Mouse (Mus musculus) midbrain, postnatal 0 days (tissue): ENCODE measurements around the gene Stk39. TPM values are rescaled to one million over a fixed set of nuclear protein-coding genes. Genes with fewer than 3 reads are reported as not detected.

ENCODE experiments used
- ATAC-seq: fragments of 200-750 bp; cut with Nextera tagmentation; 2 replicates; pipeline ENCODE4 v1.8.0; 2017; ENCODE audit warnings: moderate number of reproducible peaks, mild to moderate bottlenecking, moderate TSS enrichment, moderate library complexity; ENCODE audit not compliant: low FRiP score
- DNase-seq: peaks from one replicate; pipeline ENCODE4 v3.0.0-alpha.2; 2015; ENCODE audit warnings: low spot score
- H3K27ac ChIP-seq: fragments of 300-500 bp; sonication (generic); 2 replicates; pipeline ENCODE4 v1.5.1; 2014; ENCODE audit warnings: low read depth, mild to moderate bottlenecking, low read length, mixed read lengths
- H3K27me3 ChIP-seq: fragments of 300-500 bp; sonication (generic); 2 replicates; pipeline ENCODE4 v1.6.1; 2014; ENCODE audit warnings: low read length, control low read depth, mixed read lengths; ENCODE audit not compliant: insufficient read depth
- H3K36me3 ChIP-seq: fragments of 300-500 bp; sonication (generic); 2 replicates; pipeline ENCODE4 v1.6.1; 2014; ENCODE audit warnings: low read length, control low read depth, mixed read lengths; ENCODE audit not compliant: insufficient read depth
- H3K4me1 ChIP-seq: fragments of 300-500 bp; sonication (generic); 2 replicates; pipeline ENCODE4 v1.6.1; 2014; ENCODE audit warnings: mild to moderate bottlenecking, control low read depth, antibody characterized with exemption, low read length, mixed read lengths; ENCODE audit not compliant: insufficient read depth
- H3K4me2 ChIP-seq: fragments of 300-500 bp; sonication (generic); 2 replicates; pipeline ENCODE4 v1.6.1; 2014; ENCODE audit warnings: low read depth, mild to moderate bottlenecking, low read length, mixed read lengths; ENCODE audit not compliant: poor library complexity, severe bottlenecking
- H3K4me3 ChIP-seq: fragments of 300-500 bp; sonication (generic); 2 replicates; pipeline ENCODE4 v1.5.1; 2014; ENCODE audit warnings: low read depth, mild to moderate bottlenecking, low read length, moderate library complexity
- H3K9ac ChIP-seq: fragments of 300-500 bp; sonication (generic); replicated peaks from 2 replicates; pipeline ENCODE4 v1.6.1; 2014; ENCODE audit warnings: mild to moderate bottlenecking, low read length, moderate library complexity, mixed read lengths; ENCODE audit not compliant: poor library complexity, severe bottlenecking
- H3K9me3 ChIP-seq: fragments of 300-500 bp; sonication (generic); 2 replicates; pipeline ENCODE4 v1.6.1; 2016; ENCODE audit warnings: low read length, control low read depth
- CTCF ChIP-seq: IDR thresholded peaks from 2 replicates; pipeline ENCODE4 v1.5.1; 2016; ENCODE audit warnings: antibody characterized with exemption, mild to moderate bottlenecking
- WGBS: fragments of 180-500 bp; shearing (Covaris S2); extraction: QIAGEN DNeasy Blood & Tissue Kit; methylation state at CpG from one replicate; pipeline ENCODE4 v1.1.7; 2014; 5-methylcytosine and 5-hydroxymethylcytosine counted together
- polyA plus RNA-seq: library from polyadenylated mRNA; unstranded; fragments of >200 nt; fragmentation: Nextera tagmentation; extraction: Ambion mirVana; gene quantifications from 2 replicates; pipeline ENCODE4 v1.2.1, GENCODE M21; 2015
- total RNA-seq: library from RNA; depleted of rRNA; stranded (reverse); fragments of >200 nt; gene quantifications from 2 replicates; pipeline ENCODE4 v1.2.3, GENCODE M21; 2014

Stk39 gene
- total and polyA plus RNA-seq, 2 experiments from 2014 or later = 23.4 to 33.9 TPM

DNA sequence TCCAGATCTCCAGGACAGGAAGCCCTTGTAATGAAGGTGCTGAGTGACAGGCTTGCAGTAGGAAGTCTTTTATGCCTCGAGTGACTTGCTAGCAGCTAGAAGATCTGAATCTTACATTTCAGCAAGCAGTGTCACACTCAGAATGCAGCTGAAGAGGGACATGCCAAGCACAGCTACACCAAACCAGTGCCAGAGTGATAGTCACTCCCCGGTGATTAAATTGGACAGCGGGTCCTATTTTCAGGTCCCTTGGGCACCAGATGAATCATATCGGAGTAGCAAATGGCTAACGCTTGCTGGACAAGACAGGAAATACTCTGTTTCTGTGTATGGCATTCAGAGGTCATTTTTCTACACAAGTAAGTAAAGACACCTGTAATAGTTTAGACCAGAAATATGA lies 207.2 kb downstream of the Stk39 start:
- no peak for DNase-seq
- WGBS = 82% methylated on average over 5 of the region's 5 CpGs
- H3K27me3 ChIP-seq = no peaks in the 10 kb centered on the region
- H3K4me1 ChIP-seq = no peaks in the 10 kb centered on the region
- no peak for ATAC-seq
- H3K36me3 ChIP-seq = no peaks in the 10 kb centered on the region
- H3K9me3 ChIP-seq = no peaks in the 10 kb centered on the region
- no peak for TF ChIP-seq CTCF
- no peak overlapping the region for H3K4me3 ChIP-seq
- H3K9ac ChIP-seq = no peak overlapping the region
- H3K4me2 ChIP-seq = no peak overlapping the region
- no peak overlapping the region for H3K27ac ChIP-seq

DNA sequence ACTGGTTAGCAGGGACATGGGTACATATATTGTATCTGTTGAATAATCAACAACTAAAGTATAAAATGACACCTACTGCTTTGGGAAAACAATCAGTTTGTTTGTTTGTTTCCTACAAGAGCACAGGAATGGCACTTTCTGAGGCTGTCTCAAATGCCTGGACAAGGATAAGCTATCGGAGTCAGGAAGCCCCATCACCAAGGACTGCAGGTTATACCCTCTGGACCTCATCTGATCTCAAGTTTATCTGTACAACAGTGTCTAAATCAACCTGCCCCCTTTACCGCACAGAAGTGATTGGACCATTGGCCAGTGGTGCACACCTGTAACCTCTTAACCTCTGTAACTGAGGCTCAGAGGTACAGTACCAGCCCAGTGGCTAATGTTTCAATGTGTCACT lies 211.2 kb downstream of the Stk39 start:
- WGBS = 98% methylated on average over 2 of the region's 2 CpGs
- H3K27me3 ChIP-seq = no peaks in the 10 kb centered on the region
- no peak overlapping the region for H3K4me2 ChIP-seq
- H3K4me3 ChIP-seq = no peak overlapping the region
- TF ChIP-seq CTCF = no peak
- no peaks in the 10 kb centered on the region for H3K9me3 ChIP-seq
- DNase-seq (no peak), ATAC-seq (no peak)
- no peaks in the 10 kb centered on the region for H3K4me1 ChIP-seq
- no peak overlapping the region for H3K9ac ChIP-seq
- H3K27ac ChIP-seq = no peak overlapping the region
- no peaks in the 10 kb centered on the region for H3K36me3 ChIP-seq

DNA sequence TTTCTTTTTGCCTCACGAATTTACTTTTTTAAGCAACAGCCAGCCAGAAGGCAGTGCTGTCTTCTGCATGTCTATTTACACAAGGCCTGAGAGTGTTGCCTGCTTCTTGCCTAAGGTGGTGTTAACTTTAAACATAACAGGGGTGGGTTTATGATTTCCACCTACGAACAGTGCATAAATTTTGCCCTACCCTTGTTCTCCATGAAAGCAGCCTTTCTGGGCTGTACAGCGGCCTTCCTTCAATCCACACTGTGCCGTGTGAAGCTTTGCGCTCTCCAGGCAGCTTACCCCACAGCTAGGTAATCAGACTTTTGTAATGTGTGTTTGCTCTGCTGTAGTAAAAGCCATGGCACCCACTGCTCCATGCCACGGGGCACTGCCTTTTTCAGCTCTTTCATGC lies 214.5 kb downstream of the Stk39 start:
- ATAC-seq = no peak
- Histone ChIP-seq H3K27me3 (no peaks in the 10 kb centered on the region), H3K36me3 (no peaks in the 10 kb centered on the region), H3K9me3 (no peaks in the 10 kb centered on the region), H3K27ac (peak overlapping the region; percentile 26; the same call in 1 of the 2 replicates), H3K4me1 (no peaks in the 10 kb centered on the region), H3K4me2 (no peak overlapping the region), H3K4me3 (no peak overlapping the region), H3K9ac (no peak overlapping the region)
- WGBS = 44% methylated on average over 6 of the region's 6 CpGs
- no peak for DNase-seq
- TF ChIP-seq CTCF = no peak

DNA sequence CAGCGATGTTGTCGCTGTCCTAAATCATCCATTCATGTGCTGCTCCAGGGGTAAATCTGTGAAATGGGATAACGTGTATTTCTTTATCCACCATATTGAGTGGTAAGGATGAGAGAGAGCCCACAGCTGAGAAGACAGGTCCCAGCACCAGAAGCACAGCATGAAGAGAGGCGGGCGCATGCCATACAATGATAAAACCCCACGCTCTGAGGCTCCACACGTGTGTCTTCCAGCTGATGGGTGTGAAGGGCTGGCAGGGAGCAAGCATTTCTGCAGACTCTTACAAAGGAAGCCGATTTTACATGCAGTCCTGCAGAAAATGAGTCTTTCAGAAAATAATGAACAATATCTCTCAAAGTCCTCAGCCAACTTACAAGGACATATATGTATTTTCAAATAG lies 215.6 kb downstream of the Stk39 start:
- ATAC-seq (no peak; the same call in 1 of the 2 replicates), DNase-seq (no peak)
- Histone ChIP-seq H3K9ac (no peak overlapping the region), H3K36me3 (no peaks in the 10 kb centered on the region), H3K27me3 (no peaks in the 10 kb centered on the region), H3K4me2 (no peak overlapping the region), H3K4me1 (no peaks in the 10 kb centered on the region), H3K9me3 (no peaks in the 10 kb centered on the region), H3K27ac (no peak overlapping the region), H3K4me3 (no peak overlapping the region)
- no peak for TF ChIP-seq CTCF
- 82% methylated on average over 8 of the region's 8 CpGs for WGBS

DNA sequence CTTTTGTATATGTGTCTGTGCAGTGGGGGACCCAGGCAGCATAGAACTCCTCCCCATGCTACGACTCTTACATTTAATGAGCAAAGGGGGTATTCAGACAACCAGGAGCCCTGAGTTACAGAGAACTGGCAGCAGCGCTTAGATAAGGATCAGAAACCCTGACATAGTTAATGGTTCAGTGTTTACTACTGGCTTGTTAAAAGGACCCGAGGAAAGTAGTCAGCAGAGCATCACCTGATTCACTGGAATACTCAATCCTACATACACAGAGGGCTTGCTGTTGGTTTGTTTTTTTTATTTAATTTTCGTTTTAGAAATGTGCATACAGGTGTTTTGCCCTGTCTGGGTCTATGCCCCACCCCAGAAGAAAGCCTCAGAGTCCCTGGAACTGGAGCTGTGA lies 217.3 kb downstream of the Stk39 start:
- Histone ChIP-seq H3K9ac (no peak overlapping the region), H3K27ac (no peak overlapping the region), H3K4me1 (no peaks in the 10 kb centered on the region), H3K4me3 (no peak overlapping the region), H3K27me3 (no peaks in the 10 kb centered on the region), H3K36me3 (no peaks in the 10 kb centered on the region), H3K4me2 (no peak overlapping the region), H3K9me3 (no peaks in the 10 kb centered on the region)
- no peak for DNase-seq
- no peak for TF ChIP-seq CTCF
- ATAC-seq = no peak
- WGBS = 81% methylated on average over 4 of the region's 4 CpGs

DNA sequence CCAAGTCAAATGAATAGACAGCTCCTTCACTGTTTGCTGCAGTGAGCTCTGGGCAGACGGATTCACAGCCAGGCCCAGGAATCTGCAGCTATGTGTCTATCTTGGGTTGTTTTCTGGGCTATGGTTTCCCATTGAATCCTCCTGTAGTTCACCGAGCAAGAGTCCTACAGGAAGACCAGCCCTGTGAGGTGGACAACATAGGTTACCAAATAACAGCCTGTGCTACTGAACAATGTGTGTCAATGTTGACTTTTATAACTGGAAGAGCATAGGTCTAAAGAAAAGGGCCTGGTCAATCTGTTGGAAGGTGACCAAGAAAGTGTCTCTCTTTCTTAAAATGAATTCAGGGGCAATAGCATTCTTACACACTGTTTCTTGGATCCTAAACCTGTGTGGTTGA lies 218.8 kb downstream of the Stk39 start:
- ATAC-seq = no peak

More for the DNA sequence above, 218.8 kb downstream of the Stk39 start:
- H3K4me1 ChIP-seq = no peaks in the 10 kb centered on the region
- H3K4me2 ChIP-seq = no peak overlapping the region
- no peak overlapping the region for H3K27ac ChIP-seq
- DNase-seq = no peak
- WGBS = 86% methylated on average over 2 of the region's 2 CpGs
- H3K9ac ChIP-seq = no peak overlapping the region
- H3K4me3 ChIP-seq = no peak overlapping the region
- no peaks in the 10 kb centered on the region for H3K27me3 ChIP-seq
- H3K36me3 ChIP-seq = no peaks in the 10 kb centered on the region
- H3K9me3 ChIP-seq = no peaks in the 10 kb centered on the region
- no peak for TF ChIP-seq CTCF
